In the genomic region with DNA sequence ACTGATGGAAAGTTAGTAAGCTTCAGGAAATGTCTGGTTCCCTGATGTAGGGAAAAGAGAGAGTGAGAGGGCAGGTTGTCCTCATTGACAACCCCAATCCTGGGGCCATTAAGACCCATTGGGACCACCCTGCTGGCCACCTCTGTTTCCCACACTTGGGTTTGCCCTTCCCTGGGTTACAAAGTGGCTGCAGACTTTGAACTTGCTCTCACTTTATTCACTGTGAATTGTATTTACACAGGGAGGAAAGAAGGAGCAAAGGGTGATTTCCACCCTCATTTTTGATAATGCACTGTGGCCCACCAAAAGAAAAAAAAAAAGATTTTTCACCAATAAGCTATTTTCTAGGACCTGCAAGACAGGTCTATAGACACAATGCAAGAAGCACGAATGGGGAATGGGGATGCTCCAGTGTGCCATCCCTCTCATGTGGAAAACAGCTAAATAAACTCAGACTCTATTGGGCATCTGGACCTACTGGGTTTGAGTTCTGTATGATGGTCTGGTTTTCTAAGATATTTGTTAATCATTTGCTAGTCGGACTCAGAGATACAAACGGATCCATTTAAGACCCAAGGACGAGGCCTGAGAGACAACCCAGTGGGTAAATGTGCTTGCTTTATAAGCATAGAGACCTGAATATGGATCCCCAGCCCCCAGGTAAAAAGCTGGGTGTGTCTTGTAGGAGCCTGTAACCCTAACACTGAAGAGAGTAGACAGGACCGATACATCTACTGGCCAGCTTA, we compare ENCODE assay signal across 26 mouse cellular contexts. TPM values are rescaled to one million over a fixed set of nuclear protein-coding genes. Genes with fewer than 3 reads are reported as not detected.
DNase-seq lines count a peak whose midpoint lies in the region; ATAC-seq and TF ChIP-seq lines count a peak whose summit lies in the region.
"Had no signal": no experiment of that assay in that cellular context is flagged by ENCODE, and none has a peak within 500 bp of the region (broad histone marks: within the 10 kb centered on the region; RNA-seq: fewer than 3 reads in every experiment).

No protein-coding gene starts in this region.

- H3K9me3 ChIP-seq in embryonic facial prominence, embryonic 10.5 days, result no peaks in the 10 kb centered on the region
- no peaks in the 10 kb centered on the region for H3K9me3 ChIP-seq in intestine, embryonic 14.5 days (ENCODE audit: control insufficient read depth, low read length)
- H3K9me3 ChIP-seq in intestine, embryonic 16.5 days (ENCODE audit: control insufficient read depth, low read length), result no peaks in the 10 kb centered on the region
- H3K9me3 ChIP-seq in liver, embryonic 11.5 days (ENCODE audit: control insufficient read depth, low read length), result no peaks in the 10 kb centered on the region
- H3K9me3 ChIP-seq: embryonic facial prominence, embryonic 12.5 days; forebrain, embryonic 13.5 days; forebrain, embryonic 15.5 days had no signal

- H3K36me3 ChIP-seq in embryonic facial prominence, embryonic 10.5 days (replicated peaks), result no peaks in the 10 kb centered on the region
- H3K36me3 ChIP-seq in intestine, embryonic 14.5 days (ENCODE audit: control insufficient read depth, insufficient read depth, low read length), result no peaks in the 10 kb centered on the region
- H3K36me3 ChIP-seq in intestine, embryonic 16.5 days (ENCODE audit: control insufficient read depth, insufficient read depth, low read length), result no peaks in the 10 kb centered on the region
- H3K36me3 ChIP-seq in liver, embryonic 11.5 days (ENCODE audit: control insufficient read depth, insufficient read depth, low read length), result no peaks in the 10 kb centered on the region
- H3K36me3 ChIP-seq: embryonic facial prominence, embryonic 12.5 days; forebrain, embryonic 15.5 days had no signal

- DNase-seq in layer of hippocampus, adult 2 months (ENCODE audit: low spot score in 2 of 2), result no peak
- DNase-seq in layer of hippocampus, postnatal 25 days (ENCODE audit: extremely low spot score in 1 of 2, low spot score in 1 of 2), result no peak
- DNase-seq in embryonic facial prominence, embryonic 10.5 days (ENCODE audit: low spot score), result peak; percentile 1
- no peak for DNase-seq in intestine, embryonic 14.5 days (ENCODE audit: low spot score)
- no peak for DNase-seq in thymus, postnatal 0 days (ENCODE audit: low spot score)
- DNase-seq in frontal cortex, postnatal 10 days (ENCODE audit: low spot score in 2 of 2), result no peak
- no peak for DNase-seq in liver, embryonic 11.5 days (ENCODE audit: low spot score)
- DNase-seq: adrenal gland, adult 2 months; adrenal gland, postnatal 25 days; cerebellum, adult 11 months; cerebellum, adult 18-20 months; cerebellum, adult 8-10 months; cerebellum, adult 9-11 months; cerebellum, postnatal 14 days; cerebellum, postnatal 36 days; embryo, embryonic 11 days had no signal

- peak; percentile 71 for ATAC-seq in intestine, embryonic 14.5 days (replicated peaks; ENCODE audit: low FRiP score, low TSS enrichment, low read depth)
- ATAC-seq in intestine, embryonic 16.5 days, result peak; percentile 89
- ATAC-seq in liver, embryonic 11.5 days (replicated peaks; ENCODE audit: low FRiP score), result no peak

- no peak for TF ChIP-seq CTCF in layer of hippocampus, adult 2 months (conservative IDR thresholded peaks at IDR 0.05)

- H3K27me3 ChIP-seq in embryonic facial prominence, embryonic 10.5 days (replicated peaks; ENCODE audit: low read depth, poor library complexity, severe bottlenecking), result peaks cover 5% of the 10 kb centered on the region; the same call in 1 of the 2 replicates
- H3K27me3 ChIP-seq in intestine, embryonic 14.5 days (replicated peaks; ENCODE audit: control insufficient read depth, insufficient read depth, low read length), result no peaks in the 10 kb centered on the region
- no peaks in the 10 kb centered on the region for H3K27me3 ChIP-seq in intestine, embryonic 16.5 days (replicated peaks; ENCODE audit: control insufficient read depth, insufficient read depth, low read length)
- no peaks in the 10 kb centered on the region for H3K27me3 ChIP-seq in liver, embryonic 11.5 days (replicated peaks; ENCODE audit: control insufficient read depth, insufficient read depth, low read length)
- H3K27me3 ChIP-seq: embryonic facial prominence, embryonic 12.5 days; forebrain, embryonic 15.5 days had no signal

- H3K4me2 ChIP-seq in intestine, embryonic 14.5 days (ENCODE audit: low read length), result 0 out of 2 replicates have a peak overlapping the region, but pooled peaks have one; percentile 23
- H3K4me2 ChIP-seq in intestine, embryonic 16.5 days (ENCODE audit: low read depth, low read length), result peak overlapping the region; percentile 17; the same call in 1 of the 2 replicates
- H3K4me2 ChIP-seq in liver, embryonic 11.5 days, result no peak overlapping the region
- H3K4me2 ChIP-seq: embryonic facial prominence, embryonic 12.5 days; forebrain, embryonic 13.5 days; forebrain, embryonic 15.5 days had no signal

- no peak overlapping the region for H3K9ac ChIP-seq in intestine, embryonic 14.5 days (ENCODE audit: low read length)
- no peak overlapping the region for H3K9ac ChIP-seq in intestine, embryonic 16.5 days (ENCODE audit: low read depth, low read length)
- H3K9ac ChIP-seq in liver, embryonic 11.5 days (ENCODE audit: low read depth, low read length), result no peak overlapping the region
- H3K9ac ChIP-seq: embryonic facial prominence, embryonic 12.5 days; forebrain, embryonic 13.5 days; forebrain, embryonic 15.5 days had no signal

- H3K4me1 ChIP-seq in embryonic facial prominence, embryonic 10.5 days, result no peaks in the 10 kb centered on the region
- H3K4me1 ChIP-seq in intestine, embryonic 14.5 days (replicated peaks; ENCODE audit: control insufficient read depth, insufficient read depth, low read length), result 0 out of 2 replicates have a peak, but pooled peaks cover 4% of the 10 kb centered on the region
- peaks cover 7% of the 10 kb centered on the region; the same call in 1 of the 2 replicates for H3K4me1 ChIP-seq in intestine, embryonic 16.5 days (ENCODE audit: control insufficient read depth, insufficient read depth, low read length)
- no peaks in the 10 kb centered on the region for H3K4me1 ChIP-seq in liver, embryonic 11.5 days (replicated peaks; ENCODE audit: control insufficient read depth, insufficient read depth, low read length)
- H3K4me1 ChIP-seq: embryonic facial prominence, embryonic 12.5 days had no signal

- 0 out of 2 replicates have a peak overlapping the region, but pooled peaks have one; percentile 0 for H3K27ac ChIP-seq in layer of hippocampus, adult 2 months
- no peak overlapping the region for H3K27ac ChIP-seq in embryonic facial prominence, embryonic 10.5 days (replicated peaks)
- H3K27ac ChIP-seq in intestine, embryonic 14.5 days (ENCODE audit: low read depth), result peak overlapping the region; percentile 63
- peak overlapping the region; percentile 83 for H3K27ac ChIP-seq in intestine, embryonic 16.5 days (ENCODE audit: low read length)
- H3K27ac ChIP-seq in liver, embryonic 11.5 days (ENCODE audit: low read depth, low read length), result no peak overlapping the region
- H3K27ac ChIP-seq: embryonic facial prominence, embryonic 12.5 days; forebrain, embryonic 13.5 days; forebrain, embryonic 15.5 days had no signal

- H3K4me3 ChIP-seq in layer of hippocampus, adult 2 months, result no peak overlapping the region
- H3K4me3 ChIP-seq in embryonic facial prominence, embryonic 10.5 days, result no peak overlapping the region
- H3K4me3 ChIP-seq in intestine, embryonic 14.5 days (ENCODE audit: low read depth, low read length), result no peak overlapping the region
- no peak overlapping the region for H3K4me3 ChIP-seq in intestine, embryonic 16.5 days (ENCODE audit: low read length)
- no peak overlapping the region for H3K4me3 ChIP-seq in liver, embryonic 11.5 days (ENCODE audit: low read depth, low read length)
- H3K4me3 ChIP-seq: embryonic facial prominence, embryonic 12.5 days; forebrain, embryonic 13.5 days; forebrain, embryonic 15.5 days had no signal

- 92% methylated on average over 5 of the region's 5 CpGs for WGBS in embryonic facial prominence, embryonic 10.5 days
- 73% methylated on average over 5 of the region's 5 CpGs for WGBS in intestine, embryonic 14.5 days
- WGBS in intestine, embryonic 16.5 days, result 67% methylated on average over 5 of the region's 5 CpGs
- WGBS in liver, embryonic 11.5 days, result 79% methylated on average over 5 of the region's 5 CpGs

RNA-seq across cellular contexts. Expression of gene Ttc29, which starts 50.2 kb away (rescaled TPM):
- not detected for total RNA-seq in layer of hippocampus, adult 2 months (2021)
- total RNA-seq in layer of hippocampus, postnatal 25 days (2021), result under 1 TPM in 1 of 2 experiments, not detected in 1; 0.20 TPM
- 0.19 TPM in 1 of 2 replicates, not detected in the other for polyA plus RNA-seq in embryonic facial prominence, embryonic 10.5 days (2016; fragmentation: Nextera tagmentation; extraction: Ambion mirVana)
- not detected in 2 replicates for polyA plus RNA-seq in intestine, embryonic 14.5 days (2014; fragmentation: Nextera tagmentation; extraction: Ambion mirVana)
- polyA plus RNA-seq in intestine, embryonic 16.5 days (2015; fragmentation: Nextera tagmentation; extraction: Ambion mirVana), result not detected in 2 replicates
- 0.18 and 0.23 TPM in 2 replicates for polyA plus RNA-seq in thymus, postnatal 0 days (2015; fragmentation: Nextera tagmentation; extraction: Ambion mirVana)
- polyA plus RNA-seq in liver, embryonic 11.5 days (2014; fragmentation: Nextera tagmentation; extraction: Ambion mirVana), result not detected in 2 replicates
- total RNA-seq: adrenal gland, adult 2 months; adrenal gland, postnatal 10 days; adrenal gland, postnatal 25 days; adrenal gland, postnatal 4 days; common myeloid progenitor, adult 5-6 weeks; MEL had no signal
- polyA plus RNA-seq: adrenal gland, adult 2 months; C2C12; embryonic facial prominence, embryonic 12.5 days; forebrain, embryonic 11.5 days had no signal

Comparison
In these comparisons a context has a peak if more than half of its experiments do, and no peak if none do; other contexts are left out.
1. H3K27ac ChIP-seq: peak in layer of hippocampus, adult 2 months (single experiment), intestine, embryonic 14.5 days (single experiment) and intestine, embryonic 16.5 days (single experiment); none in embryonic facial prominence, embryonic 10.5 days (single experiment) and liver, embryonic 11.5 days (single experiment).